Mouse (Mus musculus) heart, postnatal 0 days (tissue): ENCODE measurements around the gene Rgs6.

Experiments used
- CTCF ChIP-seq: IDR thresholded peaks from 2 replicates; pipeline ENCODE4 v1.5.1; 2016; ENCODE audit warnings: antibody characterized with exemption, control low read depth, low read depth
- EP300 ChIP-seq: IDR thresholded peaks from 2 replicates; pipeline ENCODE4 v1.6.1; 2016; ENCODE audit warnings: antibody characterized with exemption, low read depth

- no peak for TF ChIP-seq CTCF
- TF ChIP-seq EP300, result no peak
Measured at GRCm38 (mm10) chr12:83039859-83040258, 451.8 kb downstream of the Rgs6 start.
